Mouse (Mus musculus) embryonic facial prominence, embryonic 13.5 days (tissue): ENCODE measurements around the gene Cd82. TPM values are rescaled to one million over a fixed set of nuclear protein-coding genes. Genes with fewer than 3 reads are reported as not detected.

ENCODE experiments used
- ATAC-seq: fragments of 200-750 bp; cut with Nextera tagmentation; 2 replicates; pipeline ENCODE4 v1.8.0; 2017; ENCODE audit warnings: low read depth; ENCODE audit not compliant: insufficient number of reproducible peaks, insufficient read depth, low FRiP score, low TSS enrichment
- H3K27ac ChIP-seq: fragments of 300-500 bp; sonication (generic); 2 replicates; pipeline ENCODE4 v1.5.1; 2015; ENCODE audit warnings: moderate library complexity, mild to moderate bottlenecking, inconsistent platforms
- H3K27me3 ChIP-seq: fragments of 300-500 bp; sonication (generic); 2 replicates; pipeline ENCODE4 v1.6.1; 2015; ENCODE audit warnings: mild to moderate bottlenecking, inconsistent platforms
- H3K36me3 ChIP-seq: fragments of 300-500 bp; sonication (generic); 2 replicates; pipeline ENCODE4 v1.6.1; 2015; ENCODE audit warnings: mild to moderate bottlenecking, inconsistent platforms
- H3K4me1 ChIP-seq: fragments of 300-500 bp; sonication (generic); 2 replicates; pipeline ENCODE4 v1.6.1; 2015; ENCODE audit warnings: inconsistent platforms
- H3K4me2 ChIP-seq: fragments of 300-500 bp; sonication (generic); 2 replicates; pipeline ENCODE4 v1.6.1; 2015; ENCODE audit warnings: moderate library complexity, mild to moderate bottlenecking, inconsistent platforms
- H3K4me3 ChIP-seq: fragments of 300-500 bp; sonication (generic); 2 replicates; pipeline ENCODE4 v1.5.1; 2015; ENCODE audit warnings: mild to moderate bottlenecking, inconsistent platforms
- H3K9ac ChIP-seq: fragments of 300-500 bp; sonication (generic); 2 replicates; pipeline ENCODE4 v1.6.1; 2015; ENCODE audit warnings: mild to moderate bottlenecking, inconsistent platforms
- H3K9me3 ChIP-seq: fragments of 300-500 bp; sonication (generic); 2 replicates; pipeline ENCODE4 v1.6.1; 2016; ENCODE audit warnings: inconsistent platforms
- WGBS: fragments of 180-500 bp; shearing (Covaris S2); methylation state at CpG from one replicate; pipeline ENCODE4 v1.1.7; 2015; ENCODE audit warnings: mixed read lengths; 5-methylcytosine and 5-hydroxymethylcytosine counted together
- microRNA-seq: library from miRNA; unstranded; fragments of <30 nt; microRNA quantifications from one replicate; pipeline ENCODE4, GENCODE M21; 2016
- polyA plus RNA-seq: library from polyadenylated mRNA; unstranded; fragments of >200 nt; fragmentation: Nextera tagmentation; extraction: Ambion mirVana; gene quantifications from 2 replicates; pipeline ENCODE4 v1.2.1, GENCODE M21; 2015

The Cd82 gene
- polyA plus RNA-seq, 1 experiment from 2014 or later, result 34.8 TPM

GRCm38 (mm10) chr2:93372872-93373271 lies 90.1 kb downstream of the Cd82 start:
- H3K4me2 ChIP-seq, result no peak overlapping the region
- no peak overlapping the region for H3K9ac ChIP-seq
- H3K27ac ChIP-seq, result no peak overlapping the region
- H3K9me3 ChIP-seq, result 0 out of 2 replicates have a peak, but pooled peaks cover 3% of the 10 kb centered on the region
- no peaks in the 10 kb centered on the region for H3K27me3 ChIP-seq
- ATAC-seq, result no peak
- 93% methylated on average over 10 of the region's 10 CpGs for WGBS
- peaks cover 23% of the 10 kb centered on the region for H3K4me1 ChIP-seq
- H3K36me3 ChIP-seq, result no peaks in the 10 kb centered on the region
- no peak overlapping the region for H3K4me3 ChIP-seq

- WGBS, result 7% methylated on average over 5 of the region's 6 CpGs
- peaks cover 20% of the 10 kb centered on the region for H3K4me1 ChIP-seq
- H3K27ac ChIP-seq, result no peak overlapping the region
- no peak for ATAC-seq
- H3K27me3 ChIP-seq, result no peaks in the 10 kb centered on the region
- no peak overlapping the region for H3K4me3 ChIP-seq
- no peaks in the 10 kb centered on the region for H3K36me3 ChIP-seq
- no peak overlapping the region for H3K9ac ChIP-seq
- H3K9me3 ChIP-seq, result 0 out of 2 replicates have a peak, but pooled peaks cover 2% of the 10 kb centered on the region
- H3K4me2 ChIP-seq, result no peak overlapping the region
Measured at GRCm38 (mm10) chr2:93372097-93372571, 90.8 kb downstream of the Cd82 start.

Small RNA genes within 50 kb of the gene (microRNA-seq; reads per million reads assigned to microRNA genes)
- gene Mir7001, result not detected

Other genes starting within 250 kb of the Cd82 start
- 17.7 and 20.8 TPM in 2 replicates for gene Tspan18, start 128.6 kb downstream of the Cd82 start, polyA plus RNA-seq
- not detected in 2 replicates for gene Gm10803, start 97.4 kb upstream of the Cd82 start, polyA plus RNA-seq
- gene Alx4, start 179.2 kb upstream of the Cd82 start, polyA plus RNA-seq, result 29.3 and 34.1 TPM in 2 replicates